Mouse (Mus musculus): ENCODE measurements at regions not wholly inside any gene's neighbourhood (a gene's known extent, or its start where the extent isn't known, plus 50 kb on each side); places are given as distances from the start of the nearest gene placed in this dataset.

DNA sequence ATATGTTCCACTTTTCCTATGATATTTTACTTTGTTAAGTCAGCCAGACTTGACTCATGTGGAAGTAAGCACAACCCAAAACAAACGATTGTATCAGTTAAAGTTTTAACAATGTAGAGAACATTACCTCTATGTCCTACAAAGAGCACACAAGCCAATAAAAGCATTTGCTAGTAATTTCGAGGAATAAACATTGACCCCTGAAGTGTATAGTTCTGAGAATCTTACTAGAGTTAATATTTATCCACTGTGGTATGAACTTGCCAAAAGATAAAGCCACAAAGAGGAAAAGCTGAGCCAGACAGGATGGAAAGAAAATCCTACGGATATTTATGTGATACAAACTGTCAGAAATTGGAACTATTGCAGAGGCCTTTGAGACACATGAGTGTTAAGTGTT lies 161.5 kb upstream of the Mbnl1 start:
- TF ChIP-seq MAX (IDR thresholded peaks at IDR 0.05; ENCODE audit: low read length) (no peak), ZKSCAN1 (IDR thresholded peaks at IDR 0.05; ENCODE audit: borderline replicate concordance, low read depth, low read length) (no peak), POLR2A (IDR thresholded peaks at IDR 0.05; ENCODE audit: low read depth, low read length) (no peak), CTCF (conservative IDR thresholded peaks at IDR 0.05 in 1 of 2, IDR thresholded peaks at IDR 0.05 in 1 of 2; ENCODE audit: low read depth in 2 of 2, low read length in 2 of 2) (no peak), NELFE (IDR thresholded peaks at IDR 0.05; ENCODE audit: low read depth, low read length) (no peak)
